9 mouse cellular contexts compared by ENCODE assay signal in the genomic region with DNA sequence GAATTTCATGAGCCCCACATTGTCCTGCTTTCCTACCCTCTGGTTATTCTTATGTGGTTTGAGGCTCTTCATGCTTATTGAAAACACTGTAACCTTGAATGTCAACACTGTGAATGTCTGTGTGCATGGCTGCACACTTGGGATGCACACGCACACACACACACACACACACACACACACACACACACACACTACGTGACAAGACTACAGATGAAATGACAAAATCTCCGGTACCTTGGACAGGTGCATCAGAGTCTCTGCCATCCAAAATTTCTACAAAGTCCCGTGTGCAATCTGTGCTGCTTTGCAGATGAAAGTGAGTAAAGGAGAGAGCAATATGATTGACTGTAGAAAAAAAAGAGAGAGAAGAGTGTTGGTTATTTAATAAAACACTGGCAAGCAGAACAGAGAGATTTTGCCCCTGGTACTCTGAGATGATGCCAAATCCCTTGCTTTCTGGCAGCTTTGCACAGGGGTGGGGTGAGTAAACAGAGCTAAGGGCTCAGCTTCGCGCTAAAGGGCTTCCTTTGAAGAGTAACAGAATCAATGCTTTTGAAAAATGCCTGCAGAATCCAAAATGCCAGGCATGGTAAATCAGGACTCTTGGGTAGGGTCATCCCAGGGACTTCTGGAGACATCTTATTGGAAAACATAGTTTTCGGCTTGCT.
DNase-seq lines count a peak whose midpoint lies in the region.
"Had no signal": no experiment of that assay in that cellular context is flagged by ENCODE, and none has a peak within 500 bp of the region (broad histone marks: within the 10 kb centered on the region; RNA-seq: fewer than 3 reads in every experiment).

No protein-coding gene starts in this region.

- WGBS in heart, embryonic 10.5 days, result 71% methylated on average over 7 of the region's 7 CpGs

- H3K9me3 ChIP-seq in heart, embryonic 10.5 days, result no peaks in the 10 kb centered on the region

- peak overlapping the region; percentile 29; the same call in 1 of the 2 replicates for H3K27ac ChIP-seq in heart, embryonic 10.5 days

- H3K27me3 ChIP-seq in heart, embryonic 10.5 days (ENCODE audit: insufficient read depth, poor library complexity, severe bottlenecking), result no peaks in the 10 kb centered on the region

- no peaks in the 10 kb centered on the region for H3K36me3 ChIP-seq in heart, embryonic 10.5 days

- H3K4me1 ChIP-seq in heart, embryonic 10.5 days, result peaks cover 9% of the 10 kb centered on the region

- H3K4me3 ChIP-seq in heart, embryonic 10.5 days, result no peak overlapping the region
- H3K4me3 ChIP-seq: myocyte had no signal

- no peak for DNase-seq in heart, embryonic 10.5 days (ENCODE audit: low spot score)
- no peak for DNase-seq in heart, postnatal 4 days
- peak; percentile 45 for DNase-seq in Muller cell, postnatal 12 days (ENCODE audit: inconsistent ontology term)
- DNase-seq in brain, embryonic 18.5 days (ENCODE audit: low read depth, low spot score), result peak; percentile 14
- peak; percentile 28 for DNase-seq in lung, postnatal 25 days (ENCODE audit: low spot score)
- no peak for DNase-seq in embryo, embryonic 10 days (ENCODE audit: low spot score)
- no peak for DNase-seq in embryo, embryonic 10.5 days (ENCODE audit: low spot score)
- DNase-seq: right cerebral cortex, postnatal 14 days had no signal

Comparison
In these comparisons a context has a peak if more than half of its experiments do, and no peak if none do; other contexts are left out.
1. DNase-seq: peak in Muller cell, postnatal 12 days (single experiment), brain, embryonic 18.5 days (single experiment) and lung, postnatal 25 days (single experiment); none in heart, embryonic 10.5 days (single experiment), heart, postnatal 4 days (single experiment), embryo, embryonic 10 days (single experiment) and embryo, embryonic 10.5 days (single experiment).